Mouse (Mus musculus): Measurements from ENCODE around the gene Cabp2.
"Not testable (repeated sequence)": the region's sequence is repeated elsewhere in the genome, so short reads cannot be mapped to it uniquely, and the experiment has no call there.

The Cabp2 gene

GRCm38 (mm10) chr19:4081394-4081793 lies at the start of gene Cabp2:
Gene Cabp2 (plus strand): TSS chr19:4081578.
- DNase-seq (ENCODE audit: low spot score in 2 of 2), result peak in 1 of 2 experiments; percentile 8

- no peak for DNase-seq (ENCODE audit: low spot score in 2 of 2)
Measured at GRCm38 (mm10) chr19:4032668-4033067, 48.7 kb upstream of the Cabp2 start.

DNA sequence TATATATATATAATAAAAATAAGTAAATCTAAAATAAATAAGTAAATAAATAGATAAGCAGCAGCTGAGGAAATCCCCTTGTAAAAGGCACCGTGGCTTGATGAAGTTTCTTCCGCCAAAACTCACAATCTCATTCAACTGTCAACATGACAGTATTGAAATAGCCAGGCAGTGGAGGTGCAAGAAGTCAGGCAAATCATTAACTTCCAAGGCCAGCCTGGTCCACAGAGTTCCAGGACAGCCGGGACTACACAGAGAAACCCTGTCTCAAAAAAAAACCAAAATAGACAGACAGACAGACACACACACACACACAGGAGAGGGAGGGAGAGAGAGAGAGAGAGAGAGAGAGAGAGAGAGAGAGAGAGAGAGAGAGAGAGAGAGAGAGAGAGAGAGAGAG lies 48.1 kb upstream of the Cabp2 start:
- DNase-seq (ENCODE audit: low spot score in 2 of 2), result no peak

DNA sequence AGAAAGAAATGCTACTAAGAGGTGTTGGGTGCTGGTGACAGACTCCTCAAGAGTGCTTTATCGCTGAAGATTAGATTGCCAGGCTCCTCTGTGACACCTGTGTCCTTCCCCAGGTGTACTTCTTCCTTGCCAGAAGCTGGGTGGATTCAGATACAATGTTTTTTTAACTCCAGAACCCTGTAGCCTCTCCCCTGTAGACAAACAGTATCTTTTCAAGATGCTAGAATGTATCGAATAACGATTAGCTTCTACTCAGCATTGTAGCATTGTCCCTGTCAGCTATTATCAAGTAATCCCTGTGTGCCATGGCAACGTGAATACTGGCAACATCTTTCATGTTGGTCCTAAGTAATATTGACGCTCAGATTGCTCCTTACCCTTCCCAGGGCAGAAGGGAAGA lies 47.6 kb upstream of the Cabp2 start:
- no peak for DNase-seq (ENCODE audit: low spot score in 2 of 2)

DNA sequence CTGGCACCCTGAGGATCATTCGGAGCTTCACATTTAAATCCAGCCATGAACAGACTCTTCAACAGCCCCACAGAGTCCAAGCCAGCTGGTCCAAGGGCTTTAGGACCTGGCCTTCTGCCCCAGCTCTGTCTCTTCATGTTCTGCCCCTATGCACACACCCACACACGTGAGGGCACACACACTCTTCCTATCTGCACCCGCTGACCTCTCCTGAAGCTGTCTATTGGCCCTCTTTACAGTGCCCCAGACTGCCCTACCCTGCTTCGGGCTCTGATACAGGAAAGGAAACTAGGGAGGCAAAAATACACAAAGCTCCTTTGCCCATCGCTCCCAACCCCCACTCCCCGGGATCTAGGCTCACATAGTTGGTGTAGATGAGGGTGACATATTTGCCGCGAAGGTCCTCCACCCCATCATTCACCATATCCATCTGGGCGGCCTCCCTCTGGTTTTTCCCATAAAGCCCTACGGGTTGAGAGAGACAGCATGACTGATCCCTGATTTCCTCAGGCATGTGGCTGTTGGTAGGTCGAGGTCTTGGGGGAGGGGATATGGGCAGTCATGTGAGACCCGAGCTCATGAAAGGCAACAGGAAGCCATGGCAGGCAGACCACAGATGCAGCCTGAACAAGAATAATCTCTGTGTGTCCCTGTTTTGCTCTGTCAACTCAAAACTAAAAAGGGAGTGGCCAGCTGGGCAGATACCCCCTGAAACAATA lies 44.9 kb upstream of the Cabp2 start:
- no peak for DNase-seq (ENCODE audit: low spot score in 2 of 2)

DNA sequence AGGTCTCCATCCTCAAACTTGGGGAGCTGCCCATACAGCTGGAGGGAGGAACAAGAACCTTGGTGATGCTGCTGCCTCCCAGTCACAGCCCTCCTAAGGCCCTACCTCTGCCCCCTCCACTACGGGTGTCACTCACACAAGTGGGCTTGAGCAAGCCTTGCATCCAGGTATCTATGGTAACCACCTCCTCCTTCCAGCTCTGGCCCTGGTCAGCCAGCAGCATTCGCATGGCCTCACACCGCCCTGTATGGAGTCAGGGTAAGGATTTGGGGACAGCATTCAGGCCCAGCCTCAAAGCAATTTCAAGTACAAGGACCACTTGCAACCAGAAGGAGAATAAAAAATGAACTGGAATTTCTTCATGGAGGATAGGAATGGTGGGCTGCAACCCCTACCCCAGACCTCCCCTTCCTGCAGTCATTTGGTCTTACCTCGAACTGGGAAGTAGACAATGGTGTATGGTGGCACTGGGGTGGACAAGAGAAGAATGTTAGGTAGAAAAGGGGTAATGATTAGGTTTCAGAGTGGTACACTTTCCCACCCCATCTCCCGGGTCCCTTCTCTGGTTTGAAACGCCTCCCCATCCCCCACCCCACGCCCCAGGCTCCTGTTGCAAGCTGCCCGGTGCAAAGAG lies 44.1 kb upstream of the Cabp2 start:
- DNase-seq (ENCODE audit: low spot score in 2 of 2), result not testable (repeated sequence)

- DNase-seq (ENCODE audit: low spot score in 2 of 2), result peak; percentile 58 to 69
Measured at GRCm38 (mm10) chr19:4037788-4038232, 43.6 kb upstream of the Cabp2 start, which contains the start of gene Gstp1. Gene Gstp1 (minus strand): TSS chr19:4037985.

GRCm38 (mm10) chr19:4040941-4041340 lies 40.4 kb upstream of the Cabp2 start:
- DNase-seq (ENCODE audit: low spot score in 2 of 2), result not testable (repeated sequence)

DNA sequence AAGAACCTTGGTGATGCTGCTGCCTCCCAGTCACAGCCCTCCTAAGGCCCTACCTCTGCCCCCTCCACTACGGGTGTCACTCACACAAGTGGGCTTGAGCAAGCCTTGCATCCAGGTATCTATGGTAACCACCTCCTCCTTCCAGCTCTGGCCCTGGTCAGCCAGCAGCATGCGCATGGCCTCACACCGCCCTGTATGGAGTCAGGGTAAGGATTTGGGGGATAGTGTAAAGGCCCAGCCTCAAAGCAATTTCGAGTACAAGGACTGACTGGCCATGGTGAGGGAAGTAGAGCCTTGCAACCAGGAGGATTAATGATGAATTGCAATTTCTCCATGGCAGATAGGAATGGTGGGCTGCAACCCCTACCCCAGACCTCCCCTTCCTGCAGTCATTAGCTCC lies 39.9 kb upstream of the Cabp2 start:
- DNase-seq (ENCODE audit: low spot score in 2 of 2), result not testable (repeated sequence)

GRCm38 (mm10) chr19:4042124-4042523 lies 39.3 kb upstream of the Cabp2 start:
- no peak for DNase-seq (ENCODE audit: low spot score in 2 of 2)

DNA sequence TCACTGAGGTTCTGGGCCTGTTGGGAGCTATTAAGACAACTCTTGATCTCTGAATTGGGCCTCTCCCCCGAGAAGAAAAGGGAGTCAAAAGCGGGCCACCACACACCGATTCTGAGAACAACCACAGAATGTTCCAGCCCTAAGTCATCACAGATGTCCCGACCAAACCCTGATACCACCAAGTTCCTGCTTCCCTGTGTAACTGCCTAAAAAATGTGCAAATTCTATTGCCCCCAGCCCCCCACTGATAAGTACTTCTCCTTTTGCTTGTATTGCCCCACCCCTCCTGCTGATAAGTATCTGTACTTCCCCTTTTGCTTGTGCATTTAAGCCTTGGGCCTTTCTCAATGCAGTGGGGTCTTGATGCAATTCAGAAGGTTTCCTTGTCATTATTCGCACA lies 37.3 kb upstream of the Cabp2 start:
- DNase-seq (ENCODE audit: low spot score in 2 of 2), result not testable (repeated sequence)

DNA sequence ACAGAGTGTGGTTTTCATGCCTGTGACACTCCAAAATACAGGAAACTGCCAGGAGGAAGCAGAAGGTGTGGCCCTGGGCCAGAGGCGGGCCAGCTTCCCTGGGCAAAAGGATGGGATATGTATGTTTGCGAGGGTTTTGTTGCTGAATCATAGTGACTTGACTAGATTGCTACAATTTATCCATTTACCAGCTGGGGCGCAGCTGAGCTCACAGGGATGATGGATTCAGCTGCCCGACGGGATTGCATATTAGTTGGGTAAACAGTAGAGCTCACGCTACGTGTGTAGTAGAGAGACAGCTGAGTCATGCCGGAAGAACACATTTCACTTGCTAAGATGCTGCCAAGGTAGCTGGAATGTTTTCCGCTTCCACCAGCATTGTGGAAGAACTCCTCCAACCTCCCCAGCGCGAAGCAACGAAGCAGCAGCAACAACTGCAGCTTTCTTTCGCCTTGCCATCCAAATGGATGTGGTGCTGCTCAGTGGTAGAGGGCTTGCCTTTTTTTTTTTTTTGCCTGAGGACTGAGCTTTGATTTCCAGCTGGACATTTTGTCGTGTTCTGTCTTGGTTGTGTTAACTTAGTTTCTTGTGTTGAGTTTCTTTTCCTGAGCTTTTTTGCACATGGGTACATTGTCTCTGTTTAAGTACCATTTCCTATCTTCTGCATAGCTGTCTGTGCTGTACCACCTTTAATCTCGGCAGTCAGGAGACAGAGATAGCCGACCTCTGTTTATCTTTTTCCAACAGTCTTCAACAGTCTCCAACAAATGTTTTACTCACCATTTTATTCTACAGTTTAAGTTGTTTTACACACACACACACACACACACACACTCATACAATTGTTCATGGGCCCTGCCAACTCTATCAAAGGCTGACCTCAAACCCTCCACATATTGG lies 35.2 kb upstream of the Cabp2 start, which contains the start of gene Gstp2:
Gene Gstp2 (minus strand): TSS at position 58 of the 900 bp plus-strand sequence.
- DNase-seq (ENCODE audit: low spot score in 2 of 2), result peak in 1 of 2 experiments; percentile 55

GRCm38 (mm10) chr19:4046866-4047254 lies 34.5 kb upstream of the Cabp2 start:
- no peak for DNase-seq (ENCODE audit: low spot score in 2 of 2)

- DNase-seq (ENCODE audit: low spot score in 2 of 2), result peak; percentile 59 to 79
Measured at GRCm38 (mm10) chr19:4047859-4048258, 33.5 kb upstream of the Cabp2 start.

GRCm38 (mm10) chr19:4049069-4049468 lies 32.3 kb upstream of the Cabp2 start:
- not testable (repeated sequence) for DNase-seq (ENCODE audit: low spot score in 2 of 2)

DNA sequence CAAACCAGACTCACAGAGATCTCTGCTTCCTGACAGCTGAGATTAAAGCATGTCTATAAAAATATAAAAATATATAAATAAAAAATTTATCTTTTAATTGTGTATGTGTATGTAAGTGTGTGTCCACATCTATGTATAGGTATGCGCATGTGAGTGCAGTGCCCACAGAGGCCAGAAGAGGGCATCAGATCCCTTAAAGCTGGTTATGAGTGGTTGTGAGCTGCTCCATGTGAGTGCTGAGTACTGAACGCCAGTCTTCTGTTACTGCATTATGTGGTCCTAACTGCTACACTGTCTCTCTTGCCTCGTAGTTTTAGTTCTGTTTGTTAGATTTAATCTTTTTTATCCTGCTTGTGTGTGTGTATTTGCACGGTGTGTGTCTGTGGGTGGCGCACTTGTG lies 30.4 kb upstream of the Cabp2 start:
- no peak for DNase-seq (ENCODE audit: low spot score in 2 of 2)

DNA sequence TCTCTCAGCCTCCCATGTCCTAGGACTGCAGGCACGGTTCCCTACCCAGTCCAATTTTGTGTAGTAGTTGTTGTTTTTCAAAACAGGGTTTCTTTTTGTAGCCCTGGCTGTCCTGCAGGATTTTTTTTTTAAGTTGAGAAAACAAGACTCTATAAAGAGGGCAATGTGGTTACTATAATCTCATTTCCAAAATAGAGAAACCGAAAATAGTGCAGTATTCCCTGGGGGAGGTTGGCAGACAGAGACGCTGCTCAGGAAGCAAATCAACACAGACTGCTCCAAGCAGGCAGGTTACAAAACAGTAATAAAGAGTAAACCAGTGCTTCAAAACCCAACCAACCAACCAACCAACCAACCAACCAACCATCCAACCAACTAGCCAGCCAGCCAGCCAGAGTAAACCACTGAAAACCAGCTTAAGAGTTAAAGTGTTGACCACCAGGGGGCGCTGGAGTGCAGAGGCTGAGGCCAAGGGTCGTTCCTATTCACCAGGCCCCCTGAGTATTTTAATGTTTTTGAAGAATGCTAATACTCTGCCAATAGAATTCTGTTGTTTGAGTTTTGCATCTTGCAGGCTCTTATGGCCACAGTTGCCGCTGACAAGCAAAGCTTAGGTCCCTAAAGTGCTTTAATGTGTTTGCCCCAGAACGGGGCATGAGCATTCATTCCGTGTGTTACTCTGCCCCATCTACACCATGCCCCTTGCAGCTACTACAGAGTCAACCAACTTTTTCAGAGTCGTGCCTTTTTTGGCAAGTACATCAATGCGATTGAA lies 29.4 kb upstream of the Cabp2 start:
- DNase-seq (ENCODE audit: low spot score in 2 of 2), result peak; percentile 56 to 70

- DNase-seq (ENCODE audit: low spot score in 2 of 2), result no peak
Measured at GRCm38 (mm10) chr19:4052516-4053030, 28.8 kb upstream of the Cabp2 start.

- DNase-seq (ENCODE audit: low spot score in 2 of 2), result no peak
Measured at GRCm38 (mm10) chr19:4054613-4055012, 26.8 kb upstream of the Cabp2 start.

- DNase-seq (ENCODE audit: low spot score in 2 of 2), result no peak
Measured at GRCm38 (mm10) chr19:4055216-4055946, 26.0 kb upstream of the Cabp2 start.

Measured in cerebellum, postnatal 4 days (tissue).